Mouse (Mus musculus): ENCODE measurements around the gene Ddo. TPM values are rescaled to one million over a fixed set of nuclear protein-coding genes. Genes with fewer than 3 reads are reported as not detected.

The Ddo gene
- polyA plus RNA-seq, 1 experiment = 0.84 TPM

- Histone ChIP-seq H3K36me3 (ENCODE audit: control insufficient read depth, insufficient read depth, low read length) (no peaks in the 10 kb centered on the region), H3K4me3 (ENCODE audit: low read depth, low read length) (no peak overlapping the region), H3K27me3 (ENCODE audit: control insufficient read depth, insufficient read depth, low read length) (no peaks in the 10 kb centered on the region), H3K4me1 (ENCODE audit: control insufficient read depth, insufficient read depth, insufficient read length, low read length) (no peaks in the 10 kb centered on the region), H3K27ac (ENCODE audit: insufficient read depth, low read depth, low read length) (no peak overlapping the region)
- TF ChIP-seq POLR2A (IDR thresholded peaks at IDR 0.05; ENCODE audit: low read depth, low read length) (no peak), CTCF (IDR thresholded peaks at IDR 0.05; ENCODE audit: extremely low read depth, insufficient read length, insufficient replicate concordance, low read depth, low read length) (no peak)
- WGBS = 67% methylated on average over 2 of the region's 2 CpGs
Measured at GRCm38 (mm10) chr10:40651676-40652075, 21.9 kb downstream of the Ddo start.

- WGBS = 80% methylated on average over 3 of the region's 3 CpGs
- TF ChIP-seq POLR2A (IDR thresholded peaks at IDR 0.05; ENCODE audit: low read depth, low read length) (no peak), CTCF (IDR thresholded peaks at IDR 0.05; ENCODE audit: extremely low read depth, insufficient read length, insufficient replicate concordance, low read depth, low read length) (no peak)
- H3K4me3 ChIP-seq (ENCODE audit: low read depth, low read length) = no peak overlapping the region
- H3K27ac ChIP-seq (ENCODE audit: insufficient read depth, low read depth, low read length) = no peak overlapping the region
- H3K27me3 ChIP-seq (ENCODE audit: control insufficient read depth, insufficient read depth, low read length) = no peaks in the 10 kb centered on the region
- H3K36me3 ChIP-seq (ENCODE audit: control insufficient read depth, insufficient read depth, low read length) = no peaks in the 10 kb centered on the region
- peaks cover 2% of the 10 kb centered on the region; the same call in 1 of the 2 replicates for H3K4me1 ChIP-seq (ENCODE audit: control insufficient read depth, insufficient read depth, insufficient read length, low read length)
Measured at GRCm38 (mm10) chr10:40665270-40665669, 35.5 kb downstream of the Ddo start.

GRCm38 (mm10) chr10:40666943-40667342 lies 37.1 kb downstream of the Ddo start:
- H3K27me3 ChIP-seq (ENCODE audit: control insufficient read depth, insufficient read depth, low read length) = no peaks in the 10 kb centered on the region
- H3K27ac ChIP-seq (ENCODE audit: insufficient read depth, low read depth, low read length) = no peak overlapping the region
- TF ChIP-seq POLR2A (IDR thresholded peaks at IDR 0.05; ENCODE audit: low read depth, low read length) (no peak), CTCF (IDR thresholded peaks at IDR 0.05; ENCODE audit: extremely low read depth, insufficient read length, insufficient replicate concordance, low read depth, low read length) (no peak)
- no peak overlapping the region for H3K4me3 ChIP-seq (ENCODE audit: low read depth, low read length)
- WGBS = 91% methylated on average over 1 of the region's 1 CpGs
- peaks cover 2% of the 10 kb centered on the region; the same call in 1 of the 2 replicates for H3K4me1 ChIP-seq (ENCODE audit: control insufficient read depth, insufficient read depth, insufficient read length, low read length)
- H3K36me3 ChIP-seq (ENCODE audit: control insufficient read depth, insufficient read depth, low read length) = no peaks in the 10 kb centered on the region

GRCm38 (mm10) chr10:40668640-40669039 lies 38.8 kb downstream of the Ddo start:
- no peak overlapping the region for H3K27ac ChIP-seq (ENCODE audit: insufficient read depth, low read depth, low read length)
- peaks cover 2% of the 10 kb centered on the region; the same call in 1 of the 2 replicates for H3K4me1 ChIP-seq (ENCODE audit: control insufficient read depth, insufficient read depth, insufficient read length, low read length)
- H3K36me3 ChIP-seq (ENCODE audit: control insufficient read depth, insufficient read depth, low read length) = no peaks in the 10 kb centered on the region
- no peak for TF ChIP-seq POLR2A (IDR thresholded peaks at IDR 0.05; ENCODE audit: low read depth, low read length)
- H3K4me3 ChIP-seq (ENCODE audit: low read depth, low read length) = no peak overlapping the region
- no peaks in the 10 kb centered on the region for H3K27me3 ChIP-seq (ENCODE audit: control insufficient read depth, insufficient read depth, low read length)

GRCm38 (mm10) chr10:40672587-40673296 lies 42.9 kb downstream of the Ddo start:
- Histone ChIP-seq H3K4me3 (ENCODE audit: low read depth, low read length) (no peak overlapping the region), H3K27me3 (ENCODE audit: control insufficient read depth, insufficient read depth, low read length) (no peaks in the 10 kb centered on the region), H3K36me3 (ENCODE audit: control insufficient read depth, insufficient read depth, low read length) (no peaks in the 10 kb centered on the region), H3K27ac (ENCODE audit: insufficient read depth, low read depth, low read length) (no peak overlapping the region), H3K4me1 (ENCODE audit: control insufficient read depth, insufficient read depth, insufficient read length, low read length) (peaks cover 2% of the 10 kb centered on the region; the same call in 1 of the 2 replicates)
- 76% methylated on average over 8 of the region's 8 CpGs for WGBS
- no peak for TF ChIP-seq POLR2A (IDR thresholded peaks at IDR 0.05; ENCODE audit: low read depth, low read length)
- no peak for TF ChIP-seq CTCF (IDR thresholded peaks at IDR 0.05; ENCODE audit: extremely low read depth, insufficient read length, insufficient replicate concordance, low read depth, low read length)

GRCm38 (mm10) chr10:40673297-40673665 lies 43.5 kb downstream of the Ddo start:
- no peak for TF ChIP-seq POLR2A (IDR thresholded peaks at IDR 0.05; ENCODE audit: low read depth, low read length)
- no peak for TF ChIP-seq CTCF (IDR thresholded peaks at IDR 0.05; ENCODE audit: extremely low read depth, insufficient read length, insufficient replicate concordance, low read depth, low read length)
- Histone ChIP-seq H3K36me3 (ENCODE audit: control insufficient read depth, insufficient read depth, low read length) (no peaks in the 10 kb centered on the region), H3K4me1 (ENCODE audit: control insufficient read depth, insufficient read depth, insufficient read length, low read length) (no peaks in the 10 kb centered on the region; the same call in 1 of the 2 replicates), H3K27me3 (ENCODE audit: control insufficient read depth, insufficient read depth, low read length) (no peaks in the 10 kb centered on the region), H3K27ac (ENCODE audit: insufficient read depth, low read depth, low read length) (no peak overlapping the region), H3K4me3 (ENCODE audit: low read depth, low read length) (no peak overlapping the region)
- WGBS = 75% methylated on average over 7 of the region's 7 CpGs

- no peaks in the 10 kb centered on the region for H3K36me3 ChIP-seq (ENCODE audit: control insufficient read depth, insufficient read depth, low read length)
- H3K4me3 ChIP-seq (ENCODE audit: low read depth, low read length) = no peak overlapping the region
- H3K4me1 ChIP-seq (ENCODE audit: control insufficient read depth, insufficient read depth, insufficient read length, low read length) = no peaks in the 10 kb centered on the region
- TF ChIP-seq POLR2A (IDR thresholded peaks at IDR 0.05; ENCODE audit: low read depth, low read length) (no peak), CTCF (IDR thresholded peaks at IDR 0.05; ENCODE audit: extremely low read depth, insufficient read length, insufficient replicate concordance, low read depth, low read length) (no peak)
- no peak overlapping the region for H3K27ac ChIP-seq (ENCODE audit: insufficient read depth, low read depth, low read length)
- WGBS = 13% methylated on average over 13 of the region's 13 CpGs
- no peaks in the 10 kb centered on the region for H3K27me3 ChIP-seq (ENCODE audit: control insufficient read depth, insufficient read depth, low read length)
Measured at GRCm38 (mm10) chr10:40674151-40674550, 44.3 kb downstream of the Ddo start.
